Mouse (Mus musculus) liver, embryonic 15.5 days (tissue): Measurements from ENCODE around the gene Muc3. TPM values are rescaled to one million over a fixed set of nuclear protein-coding genes. Genes with fewer than 3 reads are reported as not detected.

Source experiments
- ATAC-seq: fragments of 200-750 bp; cut with Nextera tagmentation; 2 replicates; pipeline ENCODE4 v1.8.0; 2017; ENCODE audit warnings: moderate number of reproducible peaks, mild to moderate bottlenecking, moderate library complexity; ENCODE audit not compliant: insufficient read depth
- H3K27ac ChIP-seq: fragments of 300-500 bp; sonication (generic); replicated peaks from 2 replicates; pipeline ENCODE4 v1.5.1; 2015; ENCODE audit warnings: mild to moderate bottlenecking, inconsistent platforms
- H3K27me3 ChIP-seq: fragments of 300-500 bp; sonication (generic); 2 replicates; pipeline ENCODE4 v1.6.1; 2015; ENCODE audit warnings: mild to moderate bottlenecking, inconsistent platforms
- H3K36me3 ChIP-seq: fragments of 300-500 bp; sonication (generic); replicated peaks from 2 replicates; pipeline ENCODE4 v1.6.1; 2015; ENCODE audit warnings: moderate library complexity, mild to moderate bottlenecking, inconsistent platforms
- H3K4me1 ChIP-seq: fragments of 300-500 bp; sonication (generic); replicated peaks from 2 replicates; pipeline ENCODE4 v1.6.1; 2015; ENCODE audit warnings: inconsistent platforms
- H3K4me2 ChIP-seq: fragments of 300-500 bp; sonication (generic); 2 replicates; pipeline ENCODE4 v1.6.1; 2015; ENCODE audit warnings: moderate library complexity, mild to moderate bottlenecking, inconsistent platforms
- H3K4me3 ChIP-seq: fragments of 300-500 bp; sonication (generic); replicated peaks from 2 replicates; pipeline ENCODE4 v1.5.1; 2015; ENCODE audit warnings: mild to moderate bottlenecking, inconsistent platforms
- H3K9ac ChIP-seq: fragments of 300-500 bp; sonication (generic); 2 replicates; pipeline ENCODE4 v1.6.1; 2015; ENCODE audit warnings: moderate library complexity, mild to moderate bottlenecking, inconsistent platforms
- H3K9me3 ChIP-seq: fragments of 300-500 bp; sonication (generic); replicated peaks from 2 replicates; pipeline ENCODE4 v1.6.1; 2016; ENCODE audit warnings: inconsistent platforms
- WGBS: fragments of 180-500 bp; shearing (Covaris S2); methylation state at CpG from one replicate; pipeline ENCODE4 v1.1.7; 2015; ENCODE audit warnings: mixed read lengths; ENCODE audit not compliant: insufficient replicate concordance; 5-methylcytosine and 5-hydroxymethylcytosine counted together
- polyA plus RNA-seq: library from polyadenylated mRNA; unstranded; fragments of >200 nt; fragmentation: Nextera tagmentation; extraction: Ambion mirVana; gene quantifications from 2 replicates; pipeline ENCODE4 v1.2.1, GENCODE M21; 2015

The Muc3 gene
- polyA plus RNA-seq, 1 experiment from 2014 or later, result not detected

DNA sequence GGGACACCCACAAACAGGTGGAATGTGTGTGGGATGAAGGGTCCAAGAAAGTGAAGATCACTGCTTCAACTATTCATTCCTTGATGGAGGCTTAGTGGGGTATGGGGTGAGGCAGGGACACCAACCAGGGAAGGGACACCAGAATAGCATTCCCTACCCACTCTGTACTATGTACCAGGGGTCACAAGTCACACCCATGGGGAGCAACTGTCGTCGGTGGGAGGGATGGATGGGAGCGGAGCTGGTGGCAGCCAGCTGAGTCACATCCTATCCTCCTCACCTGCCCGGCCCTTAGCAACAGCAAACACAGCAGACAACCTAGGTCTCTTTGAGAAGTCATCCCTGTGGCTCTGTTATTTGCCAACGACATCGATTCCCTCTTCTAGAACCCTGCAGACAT lies 18.4 kb upstream of the Muc3 start:
- no peak overlapping the region for H3K4me2 ChIP-seq
- H3K4me1 ChIP-seq, result no peaks in the 10 kb centered on the region
- no peak overlapping the region for H3K9ac ChIP-seq
- H3K9me3 ChIP-seq, result no peaks in the 10 kb centered on the region
- H3K36me3 ChIP-seq, result no peaks in the 10 kb centered on the region
- H3K27me3 ChIP-seq, result no peaks in the 10 kb centered on the region
- 44% methylated on average over 6 of the region's 6 CpGs for WGBS
- H3K4me3 ChIP-seq, result no peak overlapping the region
- no peak for ATAC-seq
- H3K27ac ChIP-seq, result no peak overlapping the region

DNA sequence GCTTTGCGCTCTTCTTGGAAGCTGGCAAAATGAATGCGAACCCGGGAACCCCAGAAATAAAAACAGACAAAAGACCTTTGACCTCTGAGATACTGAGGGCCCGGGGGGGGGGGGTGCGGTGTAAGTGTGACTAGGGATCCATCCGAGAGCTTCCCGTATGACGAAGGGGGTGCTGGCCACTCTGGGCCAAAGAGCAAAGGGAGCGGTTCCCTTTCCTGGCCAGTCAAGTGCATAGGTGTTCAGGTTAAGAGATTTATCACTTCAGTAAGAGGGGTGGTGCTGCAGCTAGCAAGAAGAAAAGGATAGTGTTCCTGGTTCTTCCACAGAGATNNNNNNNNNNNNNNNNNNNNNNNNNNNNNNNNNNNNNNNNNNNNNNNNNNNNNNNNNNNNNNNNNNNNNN lies 16.9 kb upstream of the Muc3 start:
- WGBS, result 63% methylated on average over 9 of the region's 9 CpGs
- no peak for ATAC-seq
- H3K4me2 ChIP-seq, result no peak overlapping the region
- H3K36me3 ChIP-seq, result no peaks in the 10 kb centered on the region
- H3K27me3 ChIP-seq, result no peaks in the 10 kb centered on the region
- no peak overlapping the region for H3K9ac ChIP-seq
- no peak overlapping the region for H3K4me3 ChIP-seq
- no peaks in the 10 kb centered on the region for H3K4me1 ChIP-seq
- no peaks in the 10 kb centered on the region for H3K9me3 ChIP-seq
- H3K27ac ChIP-seq, result no peak overlapping the region

DNA sequence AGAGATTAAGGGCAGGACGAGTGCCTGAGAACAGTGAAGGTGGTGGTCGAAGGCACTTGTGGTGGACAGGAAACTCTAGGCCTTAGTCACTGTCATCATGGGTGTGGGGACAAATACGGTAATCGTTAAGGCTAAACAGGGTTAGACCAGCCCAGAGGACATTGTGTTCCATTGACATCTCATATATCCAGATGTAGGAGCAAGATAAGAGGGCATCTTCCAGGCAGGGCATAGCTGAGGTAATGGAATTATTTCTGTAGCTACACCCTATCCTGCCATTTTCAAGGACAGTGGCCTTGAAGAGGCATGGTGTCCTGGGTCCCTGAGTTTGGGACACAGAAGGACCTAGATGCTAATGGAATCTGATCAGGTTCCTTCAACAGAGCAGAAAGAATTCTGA lies 12.7 kb upstream of the Muc3 start:
- WGBS, result 54% methylated on average over 4 of the region's 4 CpGs
- no peak for ATAC-seq
- H3K36me3 ChIP-seq, result no peaks in the 10 kb centered on the region
- H3K27ac ChIP-seq, result no peak overlapping the region
- H3K4me2 ChIP-seq, result no peak overlapping the region
- H3K4me3 ChIP-seq, result no peak overlapping the region
- H3K27me3 ChIP-seq, result no peaks in the 10 kb centered on the region
- H3K9me3 ChIP-seq, result no peaks in the 10 kb centered on the region
- no peak overlapping the region for H3K9ac ChIP-seq
- no peaks in the 10 kb centered on the region for H3K4me1 ChIP-seq

DNA sequence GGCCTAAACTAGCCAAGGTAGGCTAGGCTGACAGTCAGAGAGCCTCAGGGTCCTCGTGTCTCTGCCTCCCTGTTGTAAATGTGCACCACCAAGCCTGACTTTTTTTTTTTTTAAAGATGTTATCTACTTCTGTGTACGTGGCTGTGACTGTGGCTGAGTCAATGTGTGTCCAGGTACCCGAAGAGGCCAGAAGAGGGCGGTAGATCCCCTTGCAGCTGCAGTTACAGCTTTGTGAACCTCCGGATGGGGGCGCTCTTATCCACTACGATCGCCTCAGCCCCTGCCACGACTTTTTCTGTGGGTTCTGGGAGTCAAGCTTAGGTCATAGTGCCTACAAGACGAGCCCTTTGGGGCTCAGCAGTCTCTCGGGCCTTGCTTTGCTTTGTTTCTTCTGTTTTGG lies 10.3 kb upstream of the Muc3 start:
- H3K27me3 ChIP-seq, result no peaks in the 10 kb centered on the region
- H3K9ac ChIP-seq, result no peak overlapping the region
- 13% methylated on average over 11 of the region's 11 CpGs for WGBS
- no peak for ATAC-seq
- H3K4me1 ChIP-seq, result no peaks in the 10 kb centered on the region
- no peak overlapping the region for H3K4me3 ChIP-seq
- H3K27ac ChIP-seq, result no peak overlapping the region
- no peaks in the 10 kb centered on the region for H3K9me3 ChIP-seq
- no peak overlapping the region for H3K4me2 ChIP-seq
- H3K36me3 ChIP-seq, result no peaks in the 10 kb centered on the region

DNA sequence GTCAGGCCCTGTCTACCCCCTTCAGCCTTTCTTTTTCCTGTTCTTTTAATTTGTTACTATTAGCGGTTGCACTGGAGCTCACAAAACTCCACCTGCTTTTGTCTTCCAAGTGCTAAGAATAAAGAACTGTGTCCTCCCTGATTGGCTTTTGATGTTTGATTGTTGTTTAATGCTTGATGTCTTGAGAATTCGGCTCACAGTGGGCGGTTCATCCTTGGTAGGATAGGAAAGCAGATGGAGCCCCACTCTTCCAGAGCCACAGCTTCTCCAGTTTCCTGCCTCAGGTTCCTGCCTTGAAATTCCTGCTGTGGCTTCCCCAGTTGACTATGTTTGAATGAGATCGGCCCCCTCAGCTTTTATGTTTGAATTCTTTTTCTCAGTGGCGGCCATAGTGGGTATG lies 4.2 kb upstream of the Muc3 start:
- Histone ChIP-seq H3K27ac (no peak overlapping the region), H3K9ac (no peak overlapping the region), H3K36me3 (no peaks in the 10 kb centered on the region), H3K4me3 (no peak overlapping the region), H3K4me2 (no peak overlapping the region), H3K4me1 (no peaks in the 10 kb centered on the region), H3K27me3 (no peaks in the 10 kb centered on the region), H3K9me3 (peaks cover 28% of the 10 kb centered on the region)
- 70% methylated on average over 5 of the region's 5 CpGs for WGBS
- ATAC-seq, result no peak

DNA sequence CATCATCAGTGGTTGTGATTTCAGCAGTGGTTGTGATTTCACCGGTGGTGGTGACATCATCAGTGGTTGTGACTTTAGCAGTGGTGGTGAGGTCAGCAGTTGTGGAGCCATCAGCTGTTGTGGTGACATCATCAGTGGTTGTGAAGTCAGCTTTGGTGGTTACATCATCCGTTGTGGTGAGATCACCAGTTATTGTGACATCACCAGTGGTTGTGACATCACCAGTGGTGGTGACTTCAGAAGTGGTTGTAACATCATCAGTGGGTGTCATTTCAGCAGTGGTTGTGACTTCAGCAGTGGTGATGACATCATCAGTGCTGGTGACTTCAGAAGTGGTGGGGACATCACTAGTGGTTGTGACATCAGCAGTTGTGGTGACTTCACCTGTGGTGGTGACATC lies 3.5 kb upstream of the Muc3 start:
- Histone ChIP-seq H3K9ac (no peak overlapping the region), H3K4me3 (no peak overlapping the region), H3K9me3 (peaks cover 28% of the 10 kb centered on the region), H3K27me3 (no peaks in the 10 kb centered on the region), H3K27ac (no peak overlapping the region), H3K4me1 (no peaks in the 10 kb centered on the region), H3K4me2 (no peak overlapping the region), H3K36me3 (no peaks in the 10 kb centered on the region)
- WGBS, result 38% methylated on average over 2 of the region's 2 CpGs
- no peak for ATAC-seq

DNA sequence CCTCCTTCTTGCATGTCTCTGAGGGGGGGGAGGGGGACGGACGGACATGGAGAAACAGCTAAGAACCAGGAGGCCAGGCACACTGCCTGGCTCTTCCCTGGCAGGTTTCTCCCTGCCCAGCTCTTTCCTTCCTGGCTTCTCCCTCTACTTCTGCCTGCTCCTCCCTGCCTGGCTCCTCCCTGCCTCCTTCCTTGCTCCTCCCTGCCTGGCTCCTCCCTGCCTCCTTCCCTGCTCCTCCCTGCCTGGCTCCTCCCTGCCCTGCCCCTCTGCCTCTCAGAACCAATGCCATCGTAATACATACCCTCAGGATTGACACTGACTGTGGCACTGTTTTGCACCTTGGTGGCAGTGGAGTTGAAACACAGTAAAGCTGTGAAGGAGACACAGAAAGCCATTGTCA lies 8.3 kb downstream of the Muc3 start:
- no peak for ATAC-seq
- Histone ChIP-seq H3K4me2 (no peak overlapping the region), H3K4me3 (no peak overlapping the region), H3K9ac (no peak overlapping the region), H3K4me1 (peaks cover 4% of the 10 kb centered on the region; the same call in 1 of the 2 replicates), H3K27me3 (no peaks in the 10 kb centered on the region), H3K27ac (no peak overlapping the region), H3K36me3 (no peaks in the 10 kb centered on the region), H3K9me3 (no peaks in the 10 kb centered on the region)
- WGBS, result 16% methylated on average over 3 of the region's 3 CpGs

DNA sequence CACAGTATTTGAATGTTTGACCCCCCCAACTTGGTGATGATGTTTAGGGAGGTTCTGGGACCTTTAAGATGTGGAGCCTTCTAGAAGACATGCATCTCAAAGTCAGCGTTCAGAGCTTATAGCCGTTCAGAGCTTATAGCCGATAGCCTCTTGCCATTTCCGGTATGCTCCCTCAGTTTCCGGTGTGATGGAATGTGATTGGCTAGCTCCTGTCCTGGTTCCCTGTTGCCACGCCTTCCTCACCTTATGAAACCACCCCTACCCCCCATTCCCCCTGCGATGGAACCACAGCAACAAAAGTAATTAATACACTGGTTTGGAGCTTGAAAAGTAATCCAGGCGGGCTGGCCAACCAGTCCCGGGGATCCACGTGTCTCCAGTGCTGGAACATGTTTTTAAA lies 10.1 kb downstream of the Muc3 start:
- Histone ChIP-seq H3K9me3 (no peaks in the 10 kb centered on the region), H3K27ac (no peak overlapping the region), H3K36me3 (no peaks in the 10 kb centered on the region), H3K27me3 (no peaks in the 10 kb centered on the region), H3K4me1 (peaks cover 4% of the 10 kb centered on the region; the same call in 1 of the 2 replicates), H3K9ac (no peak overlapping the region), H3K4me2 (no peak overlapping the region), H3K4me3 (no peak overlapping the region)
- WGBS, result 64% methylated on average over 10 of the region's 10 CpGs
- ATAC-seq, result no peak

DNA sequence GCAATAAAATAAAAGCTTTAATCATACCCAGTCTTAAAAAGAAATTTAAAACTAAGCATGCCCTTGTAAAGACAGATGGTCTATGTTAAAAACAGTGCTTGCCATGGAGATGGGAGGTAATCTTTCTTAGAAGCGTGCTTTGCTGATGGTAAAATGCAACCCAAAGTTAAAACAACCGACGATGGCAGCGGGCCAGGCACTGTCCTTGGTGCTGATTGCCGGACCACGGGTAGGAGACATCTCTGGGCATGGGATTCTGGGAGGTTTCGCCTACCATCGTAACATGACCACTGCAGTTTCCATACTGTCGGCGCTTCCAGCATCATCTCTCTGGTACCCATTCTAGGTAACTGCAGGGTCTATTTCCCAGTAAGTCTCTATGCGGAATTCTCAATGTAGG lies 14.2 kb downstream of the Muc3 start:
- Histone ChIP-seq H3K27ac (no peak overlapping the region), H3K27me3 (no peaks in the 10 kb centered on the region), H3K4me3 (no peak overlapping the region), H3K36me3 (no peaks in the 10 kb centered on the region), H3K9me3 (no peaks in the 10 kb centered on the region), H3K4me1 (no peaks in the 10 kb centered on the region), H3K9ac (no peak overlapping the region), H3K4me2 (no peak overlapping the region)
- no peak for ATAC-seq
- 28% methylated on average over 11 of the region's 11 CpGs for WGBS

DNA sequence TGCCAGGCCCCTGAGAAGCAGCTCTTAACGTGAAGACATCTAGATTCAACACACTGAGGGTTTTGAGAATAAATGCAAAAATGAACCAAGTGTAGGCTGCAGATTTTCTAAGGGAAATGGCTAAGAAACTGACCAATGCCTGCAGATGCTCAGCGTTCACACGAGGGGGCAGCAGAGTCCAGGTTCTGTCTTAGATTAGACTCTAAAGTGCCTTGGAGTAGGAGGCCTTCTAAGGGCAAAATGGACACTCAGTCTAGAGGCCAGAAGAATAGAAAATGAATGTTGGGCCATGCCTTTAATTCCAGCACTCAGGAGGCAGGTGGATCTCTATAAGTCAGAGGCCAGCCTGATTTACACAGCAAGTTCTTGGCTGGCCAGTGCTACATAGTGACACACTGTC lies 17.6 kb downstream of the Muc3 start:
- H3K27me3 ChIP-seq, result peaks cover 7% of the 10 kb centered on the region; the same call in 1 of the 2 replicates
- no peaks in the 10 kb centered on the region for H3K9me3 ChIP-seq
- 0% methylated on average over 3 of the region's 3 CpGs for WGBS
- no peak overlapping the region for H3K4me2 ChIP-seq
- no peaks in the 10 kb centered on the region for H3K36me3 ChIP-seq
- H3K9ac ChIP-seq, result no peak overlapping the region
- H3K27ac ChIP-seq, result no peak overlapping the region
- no peaks in the 10 kb centered on the region for H3K4me1 ChIP-seq
- H3K4me3 ChIP-seq, result no peak overlapping the region
- no peak for ATAC-seq

DNA sequence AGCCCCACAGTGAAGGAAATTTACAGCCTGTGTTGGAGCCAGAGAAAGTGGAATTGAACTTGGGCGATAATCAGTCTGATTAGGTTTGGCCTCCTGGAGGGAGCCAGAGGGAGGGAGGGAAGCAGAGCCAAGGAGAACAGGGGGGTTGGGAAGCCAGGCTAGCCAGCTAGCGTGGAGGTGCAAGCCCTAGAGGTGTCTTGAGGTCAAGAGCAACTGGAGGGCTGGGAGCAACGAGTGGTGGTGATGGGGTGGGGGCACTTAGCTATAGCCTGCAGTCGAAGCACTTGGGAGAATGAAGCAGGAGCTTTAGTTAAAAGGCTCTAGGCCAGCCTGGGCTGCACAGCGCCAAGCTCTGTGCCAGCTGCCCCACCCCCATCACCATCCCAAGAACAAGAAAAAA lies 19.8 kb downstream of the Muc3 start:
- H3K4me1 ChIP-seq, result no peaks in the 10 kb centered on the region
- peaks cover 7% of the 10 kb centered on the region; the same call in 1 of the 2 replicates for H3K27me3 ChIP-seq
- no peaks in the 10 kb centered on the region for H3K9me3 ChIP-seq
- no peaks in the 10 kb centered on the region for H3K36me3 ChIP-seq
- 29% methylated on average over 5 of the region's 5 CpGs for WGBS
- H3K9ac ChIP-seq, result no peak overlapping the region
- H3K4me2 ChIP-seq, result no peak overlapping the region
- no peak overlapping the region for H3K27ac ChIP-seq
- no peak overlapping the region for H3K4me3 ChIP-seq
- no peak for ATAC-seq

DNA sequence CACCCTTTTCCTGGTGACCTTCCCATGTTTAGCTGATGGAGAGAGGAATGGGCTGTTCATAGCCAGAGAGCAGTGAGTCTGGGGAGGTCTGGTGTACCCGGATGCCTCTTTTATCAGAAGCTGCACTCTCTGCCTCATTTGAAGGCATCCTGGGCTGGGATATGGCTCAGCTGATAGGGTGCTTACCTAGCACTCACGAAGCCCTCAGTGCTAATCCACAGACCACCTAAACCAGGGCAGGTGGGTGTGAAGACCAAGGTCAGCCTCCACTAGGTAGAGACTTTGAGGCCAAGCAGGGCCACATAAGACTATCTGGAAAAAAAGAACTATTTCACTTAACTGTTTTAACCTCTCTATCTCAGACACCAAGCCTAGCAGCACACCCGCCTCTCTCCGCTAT lies 25.6 kb downstream of the Muc3 start:
- peaks cover 16% of the 10 kb centered on the region for H3K4me1 ChIP-seq
- no peak overlapping the region for H3K4me3 ChIP-seq
- no peak for ATAC-seq
- no peak overlapping the region for H3K4me2 ChIP-seq
- H3K27me3 ChIP-seq, result no peaks in the 10 kb centered on the region
- H3K9me3 ChIP-seq, result no peaks in the 10 kb centered on the region
- WGBS, result 51% methylated on average over 4 of the region's 4 CpGs
- no peak overlapping the region for H3K9ac ChIP-seq
- H3K36me3 ChIP-seq, result no peaks in the 10 kb centered on the region
- no peak overlapping the region for H3K27ac ChIP-seq
